Mouse (Mus musculus): ENCODE results near the gene Senp1. TPM values are rescaled to one million over a fixed set of nuclear protein-coding genes. Genes with fewer than 3 reads are reported as not detected.

The Senp1 gene
- polyA plus RNA-seq, 1 experiment from 2014 or later, result 26.2 TPM

- no peak for ATAC-seq (replicated peaks)
- Histone ChIP-seq H3K27ac (replicated peaks) (no peak overlapping the region), H3K9ac (replicated peaks) (no peak overlapping the region), H3K4me3 (no peak overlapping the region), H3K4me2 (replicated peaks) (no peak overlapping the region), H3K4me1 (no peaks in the 10 kb centered on the region), H3K9me3 (no peaks in the 10 kb centered on the region), H3K36me3 (peaks cover 75% of the 10 kb centered on the region), H3K27me3 (no peaks in the 10 kb centered on the region)
- WGBS, result 96% methylated on average over 20 of the region's 20 CpGs
Observed at GRCm38 (mm10) chr15:98120831-98121230, 27.3 kb upstream of the Senp1 start.

GRCm38 (mm10) chr15:98119363-98119762, 25.8 kb upstream of the Senp1 start:
- Histone ChIP-seq H3K4me3 (no peak overlapping the region), H3K27ac (replicated peaks) (no peak overlapping the region), H3K27me3 (no peaks in the 10 kb centered on the region), H3K4me2 (replicated peaks) (no peak overlapping the region), H3K9me3 (no peaks in the 10 kb centered on the region), H3K9ac (replicated peaks) (no peak overlapping the region), H3K4me1 (no peaks in the 10 kb centered on the region), H3K36me3 (peaks cover 66% of the 10 kb centered on the region)
- ATAC-seq (replicated peaks), result no peak
- 92% methylated on average over 12 of the region's 12 CpGs for WGBS

DNA sequence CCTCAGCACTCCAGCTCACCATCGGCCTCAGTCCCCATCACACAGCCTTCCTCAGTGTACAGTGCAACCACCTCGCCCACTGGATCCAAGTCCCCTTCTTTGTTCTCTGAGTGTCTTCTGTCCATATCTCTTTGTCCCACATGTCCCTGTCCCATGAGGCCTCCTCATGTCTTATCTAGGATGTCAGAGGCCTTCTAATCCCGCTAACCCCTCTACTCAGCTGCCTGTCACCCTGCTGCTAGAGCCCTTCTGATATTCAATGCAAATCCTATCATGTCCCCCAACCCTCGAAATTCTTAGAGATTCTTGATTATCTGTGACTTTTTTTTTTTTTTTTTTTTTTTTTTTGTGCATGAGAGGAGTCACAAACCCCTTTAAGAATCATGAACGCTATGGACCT, 22.7 kb upstream of the Senp1 start:
- no peak for ATAC-seq (replicated peaks)
- Histone ChIP-seq H3K27me3 (no peaks in the 10 kb centered on the region), H3K9me3 (no peaks in the 10 kb centered on the region), H3K36me3 (peaks cover 40% of the 10 kb centered on the region), H3K4me2 (replicated peaks) (no peak overlapping the region), H3K27ac (replicated peaks) (no peak overlapping the region), H3K4me3 (no peak overlapping the region), H3K9ac (replicated peaks) (no peak overlapping the region), H3K4me1 (no peaks in the 10 kb centered on the region)
- 92% methylated on average over 5 of the region's 5 CpGs for WGBS

GRCm38 (mm10) chr15:98115779-98116163, 22.2 kb upstream of the Senp1 start:
- Histone ChIP-seq H3K27me3 (no peaks in the 10 kb centered on the region), H3K36me3 (peaks cover 35% of the 10 kb centered on the region), H3K4me3 (no peak overlapping the region), H3K4me2 (replicated peaks) (no peak overlapping the region), H3K9me3 (no peaks in the 10 kb centered on the region), H3K4me1 (peaks cover 4% of the 10 kb centered on the region; the same call in 1 of the 2 replicates), H3K9ac (replicated peaks) (no peak overlapping the region), H3K27ac (replicated peaks) (no peak overlapping the region)
- ATAC-seq (replicated peaks), result no peak
- 95% methylated on average over 9 of the region's 9 CpGs for WGBS

DNA sequence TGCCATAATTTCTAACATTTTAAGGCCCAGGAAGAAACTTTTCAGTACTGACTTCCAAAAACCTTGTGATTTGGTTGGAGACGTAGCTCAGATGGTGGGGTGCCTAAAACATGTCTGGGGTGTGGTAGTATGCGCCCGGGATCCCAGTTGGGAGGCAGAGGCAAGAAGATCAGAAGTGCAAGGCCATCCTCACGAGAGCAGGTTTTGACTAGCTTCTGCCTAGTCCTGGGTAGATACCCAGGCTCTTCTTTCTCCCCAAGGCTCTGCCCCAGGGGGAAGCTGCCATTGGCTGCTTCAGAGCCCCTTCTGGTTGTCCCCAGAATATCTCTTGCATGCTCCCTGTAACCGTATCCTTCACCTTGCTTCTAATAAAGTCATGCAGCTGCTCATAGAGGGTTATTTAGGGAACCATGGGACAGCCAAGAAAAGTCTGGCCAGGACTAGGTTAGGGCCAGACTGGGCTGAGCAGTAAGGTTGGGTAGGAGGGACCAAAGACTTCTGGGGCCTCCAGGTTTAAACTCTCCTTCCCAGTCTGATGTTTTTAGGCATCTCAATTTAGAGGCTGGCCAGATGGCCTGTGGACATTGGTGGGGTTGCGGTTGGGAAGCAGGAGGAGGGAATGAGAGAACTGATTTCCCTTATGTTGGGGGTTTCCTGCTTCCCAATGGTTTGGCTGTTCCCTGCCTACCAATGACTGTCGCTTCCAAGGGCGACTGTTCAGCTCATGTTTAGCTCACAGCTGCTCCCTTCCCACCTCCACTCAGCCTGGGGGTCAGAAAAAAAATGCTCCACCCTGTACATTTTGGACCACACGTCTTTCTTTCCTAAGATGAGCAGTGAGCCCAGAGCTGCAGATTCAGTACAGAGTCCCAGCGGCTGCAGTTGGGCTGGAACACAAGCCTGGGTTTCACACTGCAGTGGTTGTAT, 21.6 kb upstream of the Senp1 start:
- peaks cover 10% of the 10 kb centered on the region; the same call in 1 of the 2 replicates for H3K4me1 ChIP-seq
- no peaks in the 10 kb centered on the region for H3K9me3 ChIP-seq
- H3K9ac ChIP-seq (replicated peaks), result no peak overlapping the region
- H3K4me3 ChIP-seq, result no peak overlapping the region
- no peak overlapping the region for H3K4me2 ChIP-seq (replicated peaks)
- H3K36me3 ChIP-seq, result peaks cover 31% of the 10 kb centered on the region
- 89% methylated on average over 10 of the region's 10 CpGs for WGBS
- ATAC-seq (replicated peaks), result no peak
- no peak overlapping the region for H3K27ac ChIP-seq (replicated peaks)
- H3K27me3 ChIP-seq, result no peaks in the 10 kb centered on the region

GRCm38 (mm10) chr15:98114098-98114851, 20.7 kb upstream of the Senp1 start:
- Histone ChIP-seq H3K36me3 (peaks cover 31% of the 10 kb centered on the region), H3K9ac (replicated peaks) (no peak overlapping the region), H3K4me3 (no peak overlapping the region), H3K27me3 (no peaks in the 10 kb centered on the region), H3K4me2 (replicated peaks) (no peak overlapping the region), H3K27ac (replicated peaks) (no peak overlapping the region), H3K4me1 (peaks cover 15% of the 10 kb centered on the region), H3K9me3 (no peaks in the 10 kb centered on the region)
- WGBS, result 90% methylated on average over 10 of the region's 10 CpGs
- ATAC-seq (replicated peaks), result no peak

DNA sequence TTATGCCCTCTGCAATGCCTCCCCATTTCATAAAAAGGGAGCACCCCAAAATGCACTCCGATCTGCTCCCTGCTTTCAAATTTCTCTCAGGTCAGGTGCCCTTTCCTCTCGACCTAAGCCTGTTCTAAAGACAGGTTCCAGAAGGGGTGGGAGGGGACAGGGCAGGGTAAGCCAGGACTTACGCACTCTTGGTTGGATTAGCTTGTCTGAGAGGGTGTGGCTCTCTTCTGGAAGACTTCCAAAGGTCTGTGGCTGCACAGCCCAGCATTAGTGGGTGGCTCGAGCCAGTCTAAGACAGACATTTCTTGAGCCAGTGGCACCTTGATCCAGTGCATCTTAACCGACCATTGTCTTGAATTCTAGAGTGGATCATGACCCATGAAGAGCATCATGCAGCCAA, 18.2 kb upstream of the Senp1 start:
- Histone ChIP-seq H3K9ac (replicated peaks) (no peak overlapping the region), H3K4me3 (no peak overlapping the region), H3K9me3 (no peaks in the 10 kb centered on the region), H3K27me3 (no peaks in the 10 kb centered on the region), H3K27ac (replicated peaks) (no peak overlapping the region), H3K4me2 (replicated peaks) (no peak overlapping the region), H3K4me1 (peaks cover 26% of the 10 kb centered on the region), H3K36me3 (peaks cover 15% of the 10 kb centered on the region)
- 83% methylated on average over 5 of the region's 5 CpGs for WGBS
- no peak for ATAC-seq (replicated peaks)

GRCm38 (mm10) chr15:98108297-98109152, 15.0 kb upstream of the Senp1 start:
- peaks cover 5% of the 10 kb centered on the region; the same call in 1 of the 2 replicates for H3K36me3 ChIP-seq
- peak overlapping the region; percentile 86 for H3K9ac ChIP-seq (replicated peaks)
- H3K4me2 ChIP-seq (replicated peaks), result peak overlapping the region; percentile 70
- peak; percentile 98 for ATAC-seq (replicated peaks)
- H3K4me1 ChIP-seq, result peaks cover 26% of the 10 kb centered on the region
- no peaks in the 10 kb centered on the region for H3K27me3 ChIP-seq
- WGBS, result 2% methylated on average over 37 of the region's 37 CpGs
- H3K27ac ChIP-seq (replicated peaks), result peak overlapping the region; percentile 84
- H3K4me3 ChIP-seq, result peak overlapping the region; percentile 75
- no peaks in the 10 kb centered on the region for H3K9me3 ChIP-seq

DNA sequence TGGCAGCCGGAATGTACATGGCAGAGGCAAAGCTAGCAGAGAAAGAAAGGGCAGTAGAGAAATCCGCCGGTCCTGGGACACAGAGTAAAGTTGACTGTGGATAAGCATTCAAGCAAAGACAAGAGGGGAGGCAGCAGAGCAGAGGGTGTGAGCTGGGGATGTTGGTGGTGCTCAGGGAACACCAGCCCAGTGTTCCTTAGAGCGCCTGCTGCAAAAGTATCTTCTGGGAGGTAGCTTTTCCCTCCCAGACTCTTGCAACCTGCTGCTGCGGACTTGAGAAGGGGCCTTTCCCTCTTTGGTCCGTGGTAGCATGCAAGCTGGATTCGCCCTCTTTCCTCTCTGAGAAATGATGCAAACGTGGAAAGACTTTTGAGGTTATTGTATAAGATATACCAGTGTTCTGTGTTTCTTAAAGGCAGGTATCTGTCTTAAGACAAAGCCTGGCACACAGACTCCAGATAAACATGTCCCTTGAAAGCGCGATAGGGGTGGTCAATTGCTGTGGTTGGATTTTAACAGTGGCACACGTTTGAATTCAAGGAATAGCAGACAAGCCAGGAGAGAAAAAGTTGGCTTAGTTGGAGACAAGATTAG, 14.3 kb upstream of the Senp1 start:
- H3K36me3 ChIP-seq, result peaks cover 5% of the 10 kb centered on the region; the same call in 1 of the 2 replicates
- H3K27ac ChIP-seq (replicated peaks), result peak overlapping the region; percentile 84
- peaks cover 26% of the 10 kb centered on the region for H3K4me1 ChIP-seq
- H3K9me3 ChIP-seq, result no peaks in the 10 kb centered on the region
- ATAC-seq (replicated peaks), result peak; percentile 7; the same call in 1 of the 2 replicates
- H3K4me3 ChIP-seq, result peak overlapping the region; percentile 75
- peak overlapping the region; percentile 70 for H3K4me2 ChIP-seq (replicated peaks)
- WGBS, result 35% methylated on average over 11 of the region's 11 CpGs
- H3K27me3 ChIP-seq, result no peaks in the 10 kb centered on the region
- H3K9ac ChIP-seq (replicated peaks), result peak overlapping the region; percentile 86

DNA sequence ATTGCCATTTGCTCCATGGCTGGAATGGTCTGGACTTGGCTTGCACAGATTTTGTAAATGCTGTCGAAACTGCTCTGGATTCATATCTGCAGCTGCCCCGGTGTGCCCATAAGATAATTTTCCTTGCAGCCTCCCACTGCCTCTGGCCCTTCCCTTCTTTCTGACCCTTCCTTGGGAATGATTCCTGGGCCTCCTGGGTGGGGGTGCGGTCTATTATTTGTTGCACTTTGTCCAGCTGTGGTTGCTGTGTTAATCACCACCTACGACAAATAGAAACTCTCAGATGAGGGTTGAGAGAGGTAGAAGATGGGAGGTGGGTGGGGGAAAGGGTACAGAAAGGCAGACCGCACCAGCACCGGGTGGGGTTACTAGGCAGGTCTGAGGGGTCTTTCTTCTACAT, 13.7 kb upstream of the Senp1 start:
- ATAC-seq (replicated peaks), result no peak
- Histone ChIP-seq H3K4me3 (no peak overlapping the region), H3K9me3 (no peaks in the 10 kb centered on the region), H3K9ac (replicated peaks) (no peak overlapping the region), H3K4me2 (replicated peaks) (no peak overlapping the region), H3K27me3 (no peaks in the 10 kb centered on the region), H3K36me3 (peaks cover 3% of the 10 kb centered on the region; the same call in 1 of the 2 replicates), H3K27ac (replicated peaks) (no peak overlapping the region), H3K4me1 (peaks cover 26% of the 10 kb centered on the region)
- 81% methylated on average over 6 of the region's 6 CpGs for WGBS

DNA sequence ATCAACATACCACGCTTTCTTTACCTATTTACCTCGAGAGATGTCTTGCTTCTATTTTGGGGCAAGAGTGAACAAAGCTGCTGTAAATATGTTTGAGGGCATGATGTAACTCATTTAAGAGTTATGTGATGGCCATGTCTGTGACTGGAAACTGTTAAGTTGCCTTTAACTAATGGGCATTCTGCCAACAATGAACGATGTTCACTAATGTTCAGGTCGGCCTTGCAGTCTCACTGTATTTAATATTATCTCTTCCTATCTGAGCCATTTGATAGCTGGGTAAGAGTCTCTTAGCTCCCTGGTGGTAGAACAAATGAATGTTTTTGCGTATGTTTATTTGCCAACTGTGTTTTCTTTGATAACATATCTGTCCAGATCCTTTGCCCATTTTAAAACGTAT, 13.0 kb upstream of the Senp1 start:
- H3K27ac ChIP-seq (replicated peaks), result no peak overlapping the region
- H3K4me1 ChIP-seq, result peaks cover 26% of the 10 kb centered on the region
- no peaks in the 10 kb centered on the region for H3K36me3 ChIP-seq
- no peak overlapping the region for H3K4me3 ChIP-seq
- no peak for ATAC-seq (replicated peaks)
- H3K4me2 ChIP-seq (replicated peaks), result no peak overlapping the region
- no peak overlapping the region for H3K9ac ChIP-seq (replicated peaks)
- H3K9me3 ChIP-seq, result no peaks in the 10 kb centered on the region
- WGBS, result 80% methylated on average over 6 of the region's 6 CpGs
- H3K27me3 ChIP-seq, result no peaks in the 10 kb centered on the region
